Mouse (Mus musculus): ENCODE measurements around the gene Kiss1.

Kiss1 gene

GRCm38 (mm10) chr1:133321267-133321925 is at the start of gene Kiss1:
Gene Kiss1 (plus strand): TSS chr1:133321875.
- DNase-seq, result no peak

- DNase-seq, result no peak
These were observed 47.5 kb upstream of the Kiss1 start for GRCm38 (mm10) chr1:133274163-133274562.

- DNase-seq, result no peak
These were observed 44.7 kb upstream of the Kiss1 start for GRCm38 (mm10) chr1:133276983-133277382.

- DNase-seq, result no peak
These were observed 43.1 kb upstream of the Kiss1 start for GRCm38 (mm10) chr1:133278539-133278938.

- DNase-seq, result no peak
These were observed 42.6 kb upstream of the Kiss1 start for GRCm38 (mm10) chr1:133278946-133279631.

- no peak for DNase-seq
These were observed 42.0 kb upstream of the Kiss1 start for GRCm38 (mm10) chr1:133279632-133280093.

- DNase-seq, result no peak
These were observed 41.1 kb upstream of the Kiss1 start for GRCm38 (mm10) chr1:133280537-133280936.

- DNase-seq, result no peak
These were observed 35.8 kb upstream of the Kiss1 start for GRCm38 (mm10) chr1:133285907-133286306.

- DNase-seq, result no peak
These were observed 34.6 kb upstream of the Kiss1 start for GRCm38 (mm10) chr1:133287051-133287450.

- DNase-seq, result no peak
These were observed 33.8 kb upstream of the Kiss1 start for GRCm38 (mm10) chr1:133287880-133288279.

- DNase-seq, result no peak
These were observed 29.8 kb upstream of the Kiss1 start for GRCm38 (mm10) chr1:133291888-133292287.

- DNase-seq, result no peak
These were observed 29.1 kb upstream of the Kiss1 start for GRCm38 (mm10) chr1:133292608-133293007.

GRCm38 (mm10) chr1:133296376-133296775 is 25.3 kb upstream of the Kiss1 start:
- no peak for DNase-seq

- DNase-seq, result no peak
These were observed 22.9 kb upstream of the Kiss1 start for GRCm38 (mm10) chr1:133298816-133299215.

- DNase-seq, result no peak
These were observed 19.1 kb upstream of the Kiss1 start for GRCm38 (mm10) chr1:133302540-133302939.

GRCm38 (mm10) chr1:133306842-133307241 is 14.8 kb upstream of the Kiss1 start:
- DNase-seq, result peak; percentile 76

GRCm38 (mm10) chr1:133307318-133307717 is 14.4 kb upstream of the Kiss1 start:
- DNase-seq, result peak; percentile 46

GRCm38 (mm10) chr1:133309652-133310267 is 11.9 kb upstream of the Kiss1 start, which contains the start of gene Golt1a:
Gene Golt1a (plus strand): TSS chr1:133309800.
- peak; percentile 10 for DNase-seq

GRCm38 (mm10) chr1:133311240-133311639 is 10.4 kb upstream of the Kiss1 start:
- no peak for DNase-seq

- no peak for DNase-seq
These were observed 9.7 kb upstream of the Kiss1 start for GRCm38 (mm10) chr1:133311946-133312345.

- peak; percentile 65 for DNase-seq
These were observed 7.3 kb upstream of the Kiss1 start for GRCm38 (mm10) chr1:133314364-133314763.

- no peak for DNase-seq
These were observed 5.9 kb upstream of the Kiss1 start for GRCm38 (mm10) chr1:133315775-133316174.

GRCm38 (mm10) chr1:133316577-133316976 is 5.1 kb upstream of the Kiss1 start:
- DNase-seq, result no peak

GRCm38 (mm10) chr1:133317149-133317548 is 4.5 kb upstream of the Kiss1 start:
- no peak for DNase-seq
